Comparison of ENCODE assay signal across 7 mouse cellular contexts in genomic region chr11:117318202-117318601, GRCm38 (mm10).
DNase-seq lines count a peak whose midpoint lies in the region; ATAC-seq and TF ChIP-seq lines count a peak whose summit lies in the region.

No protein-coding gene starts in this region.

- no peak; the same call in 1 of the 2 replicates for TF ChIP-seq CTCF in E14TG2a.4 (conservative IDR thresholded peaks at IDR 0.05; ENCODE audit: low read length)
- TF ChIP-seq CTCF in liver, postnatal 0 days (IDR thresholded peaks at IDR 0.05; ENCODE audit: low read depth): peak; percentile 34

- H3K9me3 ChIP-seq in E14TG2a.4 (ENCODE audit: low read length): no peaks in the 10 kb centered on the region
- no peaks in the 10 kb centered on the region for H3K9me3 ChIP-seq in heart, embryonic 15.5 days (replicated peaks)
- H3K9me3 ChIP-seq in liver, postnatal 0 days (ENCODE audit: low read length): no peaks in the 10 kb centered on the region

- H3K27ac ChIP-seq in heart, embryonic 15.5 days: peak overlapping the region; percentile 77
- H3K27ac ChIP-seq in liver, postnatal 0 days (ENCODE audit: low read depth): peak overlapping the region; percentile 92

- 65% methylated on average over 3 of the region's 3 CpGs for WGBS in heart, embryonic 15.5 days
- 49% methylated on average over 3 of the region's 3 CpGs for WGBS in liver, postnatal 0 days (ENCODE audit: insufficient replicate concordance)

- peaks cover 99% of the 10 kb centered on the region for H3K4me1 ChIP-seq in E14TG2a.4 (replicated peaks; ENCODE audit: low read depth, low read length)
- H3K4me1 ChIP-seq in heart, embryonic 15.5 days (replicated peaks): peaks cover 85% of the 10 kb centered on the region
- H3K4me1 ChIP-seq in liver, postnatal 0 days (ENCODE audit: insufficient read depth): peaks cover 72% of the 10 kb centered on the region

- intact Hi-C loops in left cerebral cortex, postnatal 25 days (cut with DNase I): loop anchor here (5.0 kb wide), 1 partner anchor 39 kb away; no protein-coding TSS in a partner anchor

- H3K36me3 ChIP-seq in E14TG2a.4 (ENCODE audit: insufficient read depth, low read length): peaks cover 5% of the 10 kb centered on the region; the same call in 1 of the 2 replicates
- H3K36me3 ChIP-seq in heart, embryonic 15.5 days: no peaks in the 10 kb centered on the region
- H3K36me3 ChIP-seq in liver, postnatal 0 days (replicated peaks; ENCODE audit: insufficient read depth, low read length): no peaks in the 10 kb centered on the region

- no peak for TF ChIP-seq EP300 in liver, postnatal 0 days (IDR thresholded peaks at IDR 0.05; ENCODE audit: low read depth)

- DNase-seq in B cell, adult 2 months: peak; percentile 47 to 55
- DNase-seq in liver, postnatal 0 days: no peak
- DNase-seq in right cerebral cortex, adult 18-20 months: no peak
- DNase-seq in left cerebral cortex, postnatal 25 days (ENCODE audit: low spot score in 2 of 2): no peak
- no peak for DNase-seq in adrenal gland, postnatal 25 days

- ATAC-seq in heart, embryonic 15.5 days (replicated peaks; ENCODE audit: insufficient number of reproducible peaks, insufficient read depth, low FRiP score, low read depth): no peak
- ATAC-seq in liver, postnatal 0 days: no peak

- H3K9ac ChIP-seq in heart, embryonic 15.5 days: 0 out of 2 replicates have a peak overlapping the region, but pooled peaks have one; percentile 3
- H3K9ac ChIP-seq in liver, postnatal 0 days (replicated peaks): no peak overlapping the region

- no peak overlapping the region for H3K4me2 ChIP-seq in heart, embryonic 15.5 days
- H3K4me2 ChIP-seq in liver, postnatal 0 days (ENCODE audit: low read depth, low read length): 0 out of 2 replicates have a peak overlapping the region, but pooled peaks have one; percentile 65

- H3K4me3 ChIP-seq in E14TG2a.4 (replicated peaks; ENCODE audit: low read length): peak overlapping the region; percentile 72
- H3K4me3 ChIP-seq in heart, embryonic 15.5 days: no peak overlapping the region
- H3K4me3 ChIP-seq in liver, postnatal 0 days (ENCODE audit: low read depth, low read length): no peak overlapping the region

- no peaks in the 10 kb centered on the region for H3K27me3 ChIP-seq in E14TG2a.4 (ENCODE audit: insufficient read depth, low read length)
- H3K27me3 ChIP-seq in heart, embryonic 15.5 days: no peaks in the 10 kb centered on the region
- no peaks in the 10 kb centered on the region for H3K27me3 ChIP-seq in liver, postnatal 0 days (ENCODE audit: insufficient read depth, low read length)

Comparison
In these comparisons a context has a peak if more than half of its experiments do, and no peak if none do; other contexts are left out.
1. DNase-seq: peak in B cell, adult 2 months (2 of 2); none in liver, postnatal 0 days (single experiment), right cerebral cortex, adult 18-20 months (single experiment), left cerebral cortex, postnatal 25 days (0 of 2) and adrenal gland, postnatal 25 days (single experiment).